Mouse (Mus musculus): Measurements from ENCODE around the gene Ist1.

- TF ChIP-seq EP300 (IDR thresholded peaks at IDR 0.05; ENCODE audit: low read depth) (no peak), CTCF (IDR thresholded peaks at IDR 0.05; ENCODE audit: low read depth) (no peak)
These were observed 12.4 kb upstream of the Ist1 start, which contains the start of gene Zfp821 for GRCm38 (mm10) chr8:109705320-109706075.

Data from liver, postnatal 0 days (tissue).